Mouse (Mus musculus) heart, adult 2 months (tissue): ENCODE measurements at regions not wholly inside any gene's neighbourhood (a gene's known extent, or its start where the extent isn't known, plus 50 kb on each side); places are given as distances from the start of the nearest gene placed in this dataset.

ENCODE experiments used
- DNase-seq, 2 experiments: peaks; one replicate each; pipeline ENCODE4 v3.0.0; 2021
- H3K27ac ChIP-seq: fragments of 200-600 bp; 2 replicates; pipeline ENCODE4 v1.8.1; 2022
- H3K27me3 ChIP-seq: fragments of 200-500 bp; 2 replicates; pipeline ENCODE4 v1.6.1; 2012; ENCODE audit warnings: mild to moderate bottlenecking, low read length, inconsistent platforms, mixed read lengths; ENCODE audit not compliant: control insufficient read depth, insufficient read depth
- H3K36me3 ChIP-seq: fragments of 200-500 bp; 2 replicates; pipeline ENCODE4 v1.6.1; 2012; ENCODE audit warnings: low read length, inconsistent platforms; ENCODE audit not compliant: control insufficient read depth, insufficient read depth
- H3K4me1 ChIP-seq: fragments of 200-500 bp; 2 replicates; pipeline ENCODE4 v1.6.1; 2011; ENCODE audit warnings: low read length; ENCODE audit not compliant: control insufficient read depth, insufficient read depth
- H3K4me3 ChIP-seq: fragments of 200-600 bp; 2 replicates; pipeline ENCODE4 v1.8.1; 2022
- H3K79me2 ChIP-seq: fragments of 200-500 bp; replicated peaks from 2 replicates; pipeline ENCODE4 v1.6.1; 2012; ENCODE audit warnings: mild to moderate bottlenecking, inconsistent platforms, low read length, moderate library complexity, mixed read lengths; ENCODE audit not compliant: control insufficient read depth, insufficient read depth
- H3K9ac ChIP-seq: fragments of 200-500 bp; 2 replicates; pipeline ENCODE4 v1.6.1; 2012; ENCODE audit warnings: low read depth, mild to moderate bottlenecking, control low read depth, inconsistent platforms, low read length, mixed read lengths
- CTCF ChIP-seq: fragments of 200-600 bp; IDR thresholded peaks from 2 replicates; pipeline ENCODE4 v1.8.1; 2022; ENCODE audit warnings: antibody characterized with exemption, mild to moderate bottlenecking, moderate library complexity
- EP300 ChIP-seq: fragments of 200-500 bp; IDR thresholded peaks from 2 replicates; pipeline ENCODE4 v1.6.1; 2011; ENCODE audit warnings: low read depth, low read length, control low read depth; ENCODE audit not compliant: insufficient read depth
- POLR2A ChIP-seq: fragments of 200-500 bp; IDR thresholded peaks from 2 replicates; pipeline ENCODE4 v1.6.1; 2011; ENCODE audit warnings: mild to moderate bottlenecking, low read depth, low read length, control low read depth; ENCODE audit not compliant: insufficient read depth
- WGBS: fragments of 180-500 bp; shearing (Covaris S2); methylation state at CpG from one replicate; pipeline ENCODE4 v1.1.7; 2018; 5-methylcytosine and 5-hydroxymethylcytosine counted together
- intact Hi-C: fragments of 180-260 bp; cut with DNase I; formaldehyde crosslinking; loops from one replicate; pipeline ENCODE4 v1.15.1; 2025

GRCm38 (mm10) chr8:39923741-39924140 is 751.1 kb upstream of the Adam24 start:
- DNase-seq: no peak
- Histone ChIP-seq H3K4me1 (no peaks in the 10 kb centered on the region), H3K36me3 (no peaks in the 10 kb centered on the region), H3K9ac (no peak overlapping the region), H3K27me3 (no peaks in the 10 kb centered on the region), H3K27ac (no peak overlapping the region), H3K79me2 (no peaks in the 10 kb centered on the region), H3K4me3 (no peak overlapping the region)
- TF ChIP-seq EP300: no peak
- TF ChIP-seq POLR2A: no peak
- TF ChIP-seq CTCF: no peak
- intact Hi-C loops: no loop called here
- 52% methylated on average over 2 of the region's 2 CpGs for WGBS

- no peak for DNase-seq
- Histone ChIP-seq H3K27ac (no peak overlapping the region), H3K9ac (no peak overlapping the region), H3K27me3 (no peaks in the 10 kb centered on the region), H3K36me3 (no peaks in the 10 kb centered on the region), H3K79me2 (no peaks in the 10 kb centered on the region), H3K4me1 (no peaks in the 10 kb centered on the region), H3K4me3 (no peak overlapping the region)
- no peak for TF ChIP-seq EP300
- no peak for TF ChIP-seq POLR2A
- no peak for TF ChIP-seq CTCF
- WGBS: 58% methylated on average over 6 of the region's 6 CpGs
- intact Hi-C loops: no loop called here
These were observed 724.5 kb upstream of the Adam24 start for GRCm38 (mm10) chr8:39950178-39950896.

- Histone ChIP-seq H3K79me2 (no peaks in the 10 kb centered on the region), H3K9ac (no peak overlapping the region), H3K27me3 (no peaks in the 10 kb centered on the region), H3K4me1 (no peaks in the 10 kb centered on the region), H3K27ac (no peak overlapping the region), H3K36me3 (no peaks in the 10 kb centered on the region), H3K4me3 (no peak overlapping the region)
- no peak for DNase-seq
- TF ChIP-seq EP300: no peak
- TF ChIP-seq CTCF: no peak
- no peak for TF ChIP-seq POLR2A
- WGBS: 52% methylated on average over 5 of the region's 5 CpGs
- intact Hi-C loops: no loop called here
These were observed 720.4 kb upstream of the Adam24 start for GRCm38 (mm10) chr8:39954497-39954896.

DNA sequence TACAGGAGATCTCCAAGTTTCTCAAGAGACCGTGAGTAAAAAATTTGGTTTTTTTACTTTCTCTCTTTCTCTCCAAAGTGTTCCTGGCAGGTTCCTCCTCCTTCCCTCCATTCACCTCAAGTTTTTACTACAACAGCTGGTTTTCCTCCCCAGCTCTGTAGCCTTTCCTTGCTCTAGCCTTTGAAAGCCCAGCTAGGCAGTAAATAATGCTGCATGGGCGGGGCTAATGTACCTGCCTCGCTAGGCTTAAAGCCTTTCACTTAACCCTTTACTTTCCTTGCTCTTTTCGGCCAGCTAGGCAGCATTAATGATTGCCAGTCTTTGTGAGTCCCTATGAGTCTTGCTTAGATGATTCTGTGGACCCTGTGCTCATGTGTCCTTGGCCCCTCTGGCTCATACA is 720.0 kb upstream of the Adam24 start:
- intact Hi-C loops: no loop called here
- Histone ChIP-seq H3K27me3 (no peaks in the 10 kb centered on the region), H3K4me3 (no peak overlapping the region), H3K4me1 (no peaks in the 10 kb centered on the region), H3K27ac (no peak overlapping the region), H3K9ac (no peak overlapping the region), H3K36me3 (no peaks in the 10 kb centered on the region), H3K79me2 (no peaks in the 10 kb centered on the region)
- 43% methylated on average over 4 of the region's 4 CpGs for WGBS
- TF ChIP-seq POLR2A (no peak), CTCF (no peak), EP300 (no peak)
- DNase-seq: no peak

GRCm38 (mm10) chr8:40005207-40005837 is 669.6 kb upstream of the Adam24 start:
- intact Hi-C loops: no loop called here
- WGBS: 51% methylated on average over 1 of the region's 1 CpGs
- no peak for DNase-seq
- Histone ChIP-seq H3K36me3 (no peaks in the 10 kb centered on the region), H3K4me3 (no peak overlapping the region), H3K27ac (peak overlapping the region; percentile 61), H3K4me1 (no peaks in the 10 kb centered on the region), H3K9ac (no peak overlapping the region), H3K27me3 (no peaks in the 10 kb centered on the region), H3K79me2 (no peaks in the 10 kb centered on the region)
- TF ChIP-seq POLR2A: no peak
- peak; percentile 25; the same call in 1 of the 2 replicates for TF ChIP-seq CTCF

- no peaks in the 10 kb centered on the region for H3K4me1 ChIP-seq
- no peaks in the 10 kb centered on the region for H3K27me3 ChIP-seq
- no peak overlapping the region for H3K9ac ChIP-seq
- intact Hi-C loops: no loop called here
- peaks cover 3% of the 10 kb centered on the region; the same call in 1 of the 2 replicates for H3K36me3 ChIP-seq
- no peak for DNase-seq
- WGBS: 57% methylated on average over 5 of the region's 5 CpGs
- TF ChIP-seq EP300 (no peak), CTCF (no peak), POLR2A (no peak)
- no peaks in the 10 kb centered on the region for H3K79me2 ChIP-seq
- H3K4me3 ChIP-seq: no peak overlapping the region
- no peak overlapping the region for H3K27ac ChIP-seq
These were observed 655.5 kb upstream of the Adam24 start for GRCm38 (mm10) chr8:40019281-40019943.
